Mouse (Mus musculus): ENCODE results near the gene Polr1a. TPM values are rescaled to one million over a fixed set of nuclear protein-coding genes. Genes with fewer than 3 reads are reported as not detected.

Polr1a gene
- polyA plus RNA-seq, 2 experiments = 27.1 to 31.9 TPM

DNA sequence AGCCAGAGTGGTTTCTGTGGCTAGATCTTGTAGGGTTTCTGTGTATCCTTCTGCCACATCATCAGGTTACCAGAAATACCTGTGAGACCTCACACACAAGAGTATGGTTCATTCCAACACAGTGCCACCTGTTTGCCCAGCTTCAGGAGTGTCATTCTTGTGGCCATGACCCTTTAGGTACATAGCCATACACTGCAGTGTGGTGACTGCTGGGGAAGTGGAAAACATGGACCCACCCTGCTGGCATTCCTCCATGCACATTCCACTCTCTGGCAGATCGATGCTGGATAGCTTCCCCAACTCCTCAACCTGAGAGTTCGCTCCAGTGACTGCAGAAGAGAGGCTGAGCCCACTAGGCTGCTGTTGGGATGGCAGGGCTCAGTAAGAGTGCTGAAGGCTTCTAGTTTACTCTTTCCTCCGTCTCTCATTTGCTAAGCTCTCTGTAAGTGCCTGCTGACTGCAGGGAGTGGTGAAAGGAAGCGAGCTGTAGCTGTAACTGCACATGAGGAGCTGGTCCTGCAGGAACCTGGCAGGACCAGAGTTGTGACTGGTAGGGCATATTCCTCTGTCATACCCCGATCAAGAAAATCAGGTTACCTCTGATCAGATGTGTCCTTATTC lies 57.9 kb downstream of the Polr1a start:
- ATAC-seq (ENCODE audit: low FRiP score, low read depth) = no peak
- WGBS = 81% methylated on average over 5 of the region's 5 CpGs

GRCm38 (mm10) chr6:71967847-71968246 lies 59.0 kb downstream of the Polr1a start:
- TF ChIP-seq POLR2A (IDR thresholded peaks at IDR 0.05; ENCODE audit: borderline replicate concordance, extremely low read depth, insufficient read depth, insufficient read length) = no peak
- no peak overlapping the region for H3K9ac ChIP-seq (ENCODE audit: low read depth, low read length, severe bottlenecking)
- no peaks in the 10 kb centered on the region for H3K4me1 ChIP-seq (ENCODE audit: control insufficient read depth, insufficient read depth, low read length)
- no peak overlapping the region for H3K4me2 ChIP-seq (replicated peaks; ENCODE audit: low read depth, low read length, severe bottlenecking)
- ATAC-seq (ENCODE audit: low FRiP score, low read depth) (no peak), DNase-seq (ENCODE audit: low spot score) (no peak)
- H3K9me3 ChIP-seq (ENCODE audit: control insufficient read depth, low read length) = no peaks in the 10 kb centered on the region
- 60% methylated on average over 7 of the region's 7 CpGs for WGBS
- H3K36me3 ChIP-seq (ENCODE audit: control insufficient read depth, insufficient read depth, low read length) = peaks cover 65% of the 10 kb centered on the region
- H3K27me3 ChIP-seq (ENCODE audit: control insufficient read depth, insufficient read depth, low read length) = no peaks in the 10 kb centered on the region
- no peak overlapping the region for H3K4me3 ChIP-seq (replicated peaks; ENCODE audit: low read length)
- no peak overlapping the region for H3K27ac ChIP-seq (replicated peaks; ENCODE audit: low read depth, low read length)

More for the DNA sequence above, 57.9 kb downstream of the Polr1a start:
- H3K9ac ChIP-seq (ENCODE audit: low read depth, low read length, severe bottlenecking) = no peak overlapping the region
- no peak overlapping the region for H3K27ac ChIP-seq (replicated peaks; ENCODE audit: low read depth, low read length)
- H3K9me3 ChIP-seq (ENCODE audit: control insufficient read depth, low read length) = no peaks in the 10 kb centered on the region
- no peak for DNase-seq (ENCODE audit: low spot score)
- TF ChIP-seq POLR2A (IDR thresholded peaks at IDR 0.05; ENCODE audit: borderline replicate concordance, extremely low read depth, insufficient read depth, insufficient read length) = no peak
- H3K4me1 ChIP-seq (ENCODE audit: control insufficient read depth, insufficient read depth, low read length) = no peaks in the 10 kb centered on the region
- peaks cover 55% of the 10 kb centered on the region for H3K36me3 ChIP-seq (ENCODE audit: control insufficient read depth, insufficient read depth, low read length)
- H3K4me3 ChIP-seq (replicated peaks; ENCODE audit: low read length) = no peak overlapping the region
- H3K4me2 ChIP-seq (replicated peaks; ENCODE audit: low read depth, low read length, severe bottlenecking) = no peak overlapping the region
- H3K27me3 ChIP-seq (ENCODE audit: control insufficient read depth, insufficient read depth, low read length) = no peaks in the 10 kb centered on the region

- H3K9me3 ChIP-seq (ENCODE audit: control insufficient read depth, low read length) = no peaks in the 10 kb centered on the region
- peaks cover 81% of the 10 kb centered on the region for H3K36me3 ChIP-seq (ENCODE audit: control insufficient read depth, insufficient read depth, low read length)
- no peak for DNase-seq (ENCODE audit: low spot score)
- no peaks in the 10 kb centered on the region for H3K4me1 ChIP-seq (ENCODE audit: control insufficient read depth, insufficient read depth, low read length)
- no peak overlapping the region for H3K9ac ChIP-seq (ENCODE audit: low read depth, low read length, severe bottlenecking)
- TF ChIP-seq POLR2A (IDR thresholded peaks at IDR 0.05; ENCODE audit: borderline replicate concordance, extremely low read depth, insufficient read depth, insufficient read length) = no peak
- H3K4me2 ChIP-seq (replicated peaks; ENCODE audit: low read depth, low read length, severe bottlenecking) = no peak overlapping the region
- H3K4me3 ChIP-seq (replicated peaks; ENCODE audit: low read length) = no peak overlapping the region
- no peak overlapping the region for H3K27ac ChIP-seq (replicated peaks; ENCODE audit: low read depth, low read length)
- no peak for ATAC-seq (ENCODE audit: low FRiP score, low read depth)
- H3K27me3 ChIP-seq (ENCODE audit: control insufficient read depth, insufficient read depth, low read length) = no peaks in the 10 kb centered on the region
- WGBS = 92% methylated on average over 7 of the region's 7 CpGs
These were observed 60.6 kb downstream of the Polr1a start for GRCm38 (mm10) chr6:71969459-71969858.

DNA sequence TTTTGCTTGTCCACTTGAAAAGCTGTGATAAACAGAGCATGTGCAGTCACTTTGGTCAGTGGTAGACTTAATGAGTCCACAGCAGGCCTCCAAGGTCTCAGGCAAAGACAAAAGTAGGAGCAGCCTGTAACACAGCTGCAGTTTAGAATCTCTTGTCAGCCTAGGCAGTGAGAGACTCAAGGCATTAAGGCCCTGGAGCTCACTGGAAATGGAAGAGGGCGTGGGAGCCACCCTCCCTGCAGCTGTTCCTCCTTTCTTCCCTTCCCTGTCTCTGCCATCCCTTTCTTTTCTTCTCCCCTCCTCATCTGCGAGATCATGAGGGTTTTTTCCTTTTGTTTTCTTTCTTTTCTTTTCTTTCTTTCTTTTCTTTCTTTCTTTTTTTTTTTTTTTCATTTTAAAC lies 61.3 kb downstream of the Polr1a start:
- 84% methylated on average over 2 of the region's 2 CpGs for WGBS
- Histone ChIP-seq H3K4me1 (ENCODE audit: control insufficient read depth, insufficient read depth, low read length) (no peaks in the 10 kb centered on the region), H3K4me3 (replicated peaks; ENCODE audit: low read length) (no peak overlapping the region), H3K9me3 (ENCODE audit: control insufficient read depth, low read length) (no peaks in the 10 kb centered on the region), H3K27me3 (ENCODE audit: control insufficient read depth, insufficient read depth, low read length) (no peaks in the 10 kb centered on the region), H3K4me2 (replicated peaks; ENCODE audit: low read depth, low read length, severe bottlenecking) (no peak overlapping the region), H3K9ac (ENCODE audit: low read depth, low read length, severe bottlenecking) (no peak overlapping the region), H3K36me3 (ENCODE audit: control insufficient read depth, insufficient read depth, low read length) (peaks cover 88% of the 10 kb centered on the region), H3K27ac (replicated peaks; ENCODE audit: low read depth, low read length) (no peak overlapping the region)
- DNase-seq (ENCODE audit: low spot score) (no peak), ATAC-seq (ENCODE audit: low FRiP score, low read depth) (no peak)
- no peak for TF ChIP-seq POLR2A (IDR thresholded peaks at IDR 0.05; ENCODE audit: borderline replicate concordance, extremely low read depth, insufficient read depth, insufficient read length)

DNA sequence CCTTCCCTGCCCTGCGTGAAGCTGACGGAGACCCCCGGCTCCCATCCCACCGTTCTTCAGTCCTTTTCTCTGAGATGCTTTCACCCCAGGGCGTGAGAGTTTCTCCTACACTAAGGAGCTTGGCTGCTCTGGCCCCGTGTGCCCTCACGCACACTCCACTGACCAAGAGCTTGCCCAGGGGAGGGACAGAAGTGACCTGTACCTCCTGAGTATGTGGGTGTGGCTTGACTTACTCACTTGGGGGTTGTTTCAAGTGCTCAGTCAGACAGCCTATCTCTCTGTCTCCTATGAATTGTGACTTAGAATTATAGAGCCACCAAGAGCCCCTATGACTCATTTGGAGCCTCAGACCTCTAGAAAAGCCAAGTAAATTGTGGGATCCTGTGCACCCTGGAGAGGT lies 67.7 kb downstream of the Polr1a start:
- no peak for TF ChIP-seq POLR2A (IDR thresholded peaks at IDR 0.05; ENCODE audit: borderline replicate concordance, extremely low read depth, insufficient read depth, insufficient read length)
- WGBS = 91% methylated on average over 7 of the region's 7 CpGs
- DNase-seq (ENCODE audit: low spot score) (no peak), ATAC-seq (ENCODE audit: low FRiP score, low read depth) (no peak)
- H3K27me3 ChIP-seq (ENCODE audit: control insufficient read depth, insufficient read depth, low read length) = no peaks in the 10 kb centered on the region
- no peaks in the 10 kb centered on the region for H3K9me3 ChIP-seq (ENCODE audit: control insufficient read depth, low read length)
- H3K4me1 ChIP-seq (ENCODE audit: control insufficient read depth, insufficient read depth, low read length) = no peaks in the 10 kb centered on the region
- no peak overlapping the region for H3K27ac ChIP-seq (replicated peaks; ENCODE audit: low read depth, low read length)
- peaks cover 81% of the 10 kb centered on the region for H3K36me3 ChIP-seq (ENCODE audit: control insufficient read depth, insufficient read depth, low read length)
- H3K4me2 ChIP-seq (replicated peaks; ENCODE audit: low read depth, low read length, severe bottlenecking) = no peak overlapping the region
- H3K4me3 ChIP-seq (replicated peaks; ENCODE audit: low read length) = no peak overlapping the region
- no peak overlapping the region for H3K9ac ChIP-seq (ENCODE audit: low read depth, low read length, severe bottlenecking)
